ENCODE assay signal across 8 mouse cellular contexts in genomic region chr4:148804137-148804779, GRCm38 (mm10). TPM values are rescaled to one million over a fixed set of nuclear protein-coding genes. Genes with fewer than 3 reads are reported as not detected.
DNase-seq lines count a peak whose midpoint lies in the region; ATAC-seq and TF ChIP-seq lines count a peak whose summit lies in the region.

Gene Casz1, plus strand, starts transcription at chr4:148804429.

- no peak for TF ChIP-seq POLR2A in ES-Bruce4 (IDR thresholded peaks at IDR 0.05; ENCODE audit: insufficient read depth, low read length)

- DNase-seq in cerebellum, adult 11 months: peak; percentile 50
- DNase-seq in heart, postnatal 10 days: peak; percentile 96 to 97
- peak; percentile 97 to 98 for DNase-seq in kidney, postnatal 4 days
- DNase-seq in liver, embryonic 13.5 days: no peak
- peak; percentile 91 for DNase-seq in urinary bladder, postnatal 25 days (ENCODE audit: low spot score)

- no peaks in the 10 kb centered on the region for H3K36me3 ChIP-seq in ES-Bruce4 (ENCODE audit: control insufficient read depth, insufficient read depth, low read length, poor library complexity, severe bottlenecking)
- H3K36me3 ChIP-seq in forebrain, embryonic 15.5 days: no peaks in the 10 kb centered on the region
- H3K36me3 ChIP-seq in liver, embryonic 13.5 days: no peaks in the 10 kb centered on the region
- H3K36me3 ChIP-seq in neural tube, embryonic 15.5 days: no peaks in the 10 kb centered on the region

- peaks cover under 1% of the 10 kb centered on the region for H3K4me1 ChIP-seq in ES-Bruce4 (ENCODE audit: control insufficient read depth, insufficient read depth, low read length)
- peaks cover 41% of the 10 kb centered on the region for H3K4me1 ChIP-seq in forebrain, embryonic 15.5 days
- H3K4me1 ChIP-seq in liver, embryonic 13.5 days (replicated peaks): peaks cover 15% of the 10 kb centered on the region; the same call in 1 of the 2 replicates
- H3K4me1 ChIP-seq in neural tube, embryonic 15.5 days: peaks cover 47% of the 10 kb centered on the region

- H3K9ac ChIP-seq in ES-Bruce4 (ENCODE audit: low read depth, poor library complexity, severe bottlenecking): peak within 1 kb of the TSS; percentile 70
- H3K9ac ChIP-seq in forebrain, embryonic 15.5 days (replicated peaks): peak within 1 kb of the TSS; percentile 28
- H3K9ac ChIP-seq in liver, embryonic 13.5 days: no peak within 1 kb of the TSS
- peak within 1 kb of the TSS; percentile 44 for H3K9ac ChIP-seq in neural tube, embryonic 15.5 days (replicated peaks)

- peak; percentile 86 for ATAC-seq in forebrain, embryonic 15.5 days (replicated peaks)
- no peak for ATAC-seq in liver, embryonic 13.5 days (ENCODE audit: low read depth)
- ATAC-seq in neural tube, embryonic 15.5 days (ENCODE audit: low FRiP score): peak; percentile 80

- peaks cover 9% of the 10 kb centered on the region for H3K27me3 ChIP-seq in ES-Bruce4 (ENCODE audit: control insufficient read depth, insufficient read depth, low read length, poor library complexity, severe bottlenecking)
- H3K27me3 ChIP-seq in forebrain, embryonic 15.5 days: peaks cover 59% of the 10 kb centered on the region
- H3K27me3 ChIP-seq in liver, embryonic 13.5 days: peaks cover 90% of the 10 kb centered on the region
- H3K27me3 ChIP-seq in neural tube, embryonic 15.5 days (replicated peaks): peaks cover 61% of the 10 kb centered on the region

- peak within 1 kb of the TSS; percentile 90 for H3K4me2 ChIP-seq in forebrain, embryonic 15.5 days (replicated peaks)
- peak within 1 kb of the TSS; percentile 67 for H3K4me2 ChIP-seq in liver, embryonic 13.5 days
- peak within 1 kb of the TSS; percentile 99 for H3K4me2 ChIP-seq in neural tube, embryonic 15.5 days

- H3K9me3 ChIP-seq in ES-Bruce4 (replicated peaks; ENCODE audit: control insufficient read depth, insufficient read depth, low read length, poor library complexity, severe bottlenecking): no peaks in the 10 kb centered on the region
- no peaks in the 10 kb centered on the region for H3K9me3 ChIP-seq in forebrain, embryonic 15.5 days
- no peaks in the 10 kb centered on the region for H3K9me3 ChIP-seq in liver, embryonic 13.5 days (replicated peaks)
- H3K9me3 ChIP-seq in neural tube, embryonic 15.5 days (replicated peaks): no peaks in the 10 kb centered on the region

- TF ChIP-seq CTCF in ES-Bruce4 (IDR thresholded peaks at IDR 0.05; ENCODE audit: low read depth, low read length): no peak

- peak; percentile 66; the same call in 1 of the 2 replicates for TF ChIP-seq EP300 in ES-Bruce4 (IDR thresholded peaks at IDR 0.05; ENCODE audit: insufficient read depth, low read depth, low read length)

- intact Hi-C loops in heart, postnatal 10 days (cut with DNase I): loop anchor here (1.0 to 2.0 kb wide), 2 partner anchors 57 to 110 kb away; no protein-coding TSS in a partner anchor

- peak within 1 kb of the TSS; percentile 96 for H3K4me3 ChIP-seq in ES-Bruce4 (ENCODE audit: low read depth, low read length)
- peak within 1 kb of the TSS; percentile 48 for H3K4me3 ChIP-seq in forebrain, embryonic 15.5 days
- peak within 1 kb of the TSS; percentile 49 for H3K4me3 ChIP-seq in liver, embryonic 13.5 days (replicated peaks)
- peak within 1 kb of the TSS; percentile 62 for H3K4me3 ChIP-seq in neural tube, embryonic 15.5 days (replicated peaks)

- no peak within 1 kb of the TSS for H3K27ac ChIP-seq in ES-Bruce4 (ENCODE audit: insufficient read depth, low read length)
- H3K27ac ChIP-seq in forebrain, embryonic 15.5 days (replicated peaks): no peak within 1 kb of the TSS
- no peak within 1 kb of the TSS for H3K27ac ChIP-seq in liver, embryonic 13.5 days
- H3K27ac ChIP-seq in neural tube, embryonic 15.5 days (replicated peaks): peak within 1 kb of the TSS; percentile 75

- WGBS in forebrain, embryonic 15.5 days: under 1% methylated on average over 66 of the region's 68 CpGs
- under 1% methylated on average over 68 of the region's 68 CpGs for WGBS in liver, embryonic 13.5 days (ENCODE audit: insufficient replicate concordance)
- WGBS in neural tube, embryonic 15.5 days: under 1% methylated on average over 68 of the region's 68 CpGs

RNA-seq across cellular contexts. Expression of gene Casz1, which starts in this region (rescaled TPM):
- 13.8 and 15.6 TPM in 2 replicates for polyA plus RNA-seq in ES-Bruce4 (2011; ENCODE audit: insufficient read depth, insufficient read length, low read depth, missing spikeins)
- polyA plus RNA-seq in forebrain, embryonic 15.5 days (2015; fragmentation: Nextera tagmentation; extraction: Ambion mirVana): 0.68 and 1.1 TPM in 2 replicates
- 10 to 100 TPM; 64.7 to 67.2 TPM for total RNA-seq in heart, postnatal 10 days (2021)
- polyA plus RNA-seq in liver, embryonic 13.5 days (2015; fragmentation: Nextera tagmentation; extraction: Ambion mirVana): 0.39 and 0.45 TPM in 2 replicates
- 11.0 and 12.3 TPM in 2 replicates for polyA plus RNA-seq in neural tube, embryonic 15.5 days (2015; fragmentation: Nextera tagmentation; extraction: Ambion mirVana)
